Mouse (Mus musculus): ENCODE measurements around the gene Gm28635. TPM values are rescaled to one million over a fixed set of nuclear protein-coding genes. Genes with fewer than 3 reads are reported as not detected.
A peak's percentile ranks its signal among the peaks of the same experiment; 100 is the strongest.

Gene Gm28635
- polyA plus RNA-seq, 1 experiment from 2014 or later = not detected

DNA sequence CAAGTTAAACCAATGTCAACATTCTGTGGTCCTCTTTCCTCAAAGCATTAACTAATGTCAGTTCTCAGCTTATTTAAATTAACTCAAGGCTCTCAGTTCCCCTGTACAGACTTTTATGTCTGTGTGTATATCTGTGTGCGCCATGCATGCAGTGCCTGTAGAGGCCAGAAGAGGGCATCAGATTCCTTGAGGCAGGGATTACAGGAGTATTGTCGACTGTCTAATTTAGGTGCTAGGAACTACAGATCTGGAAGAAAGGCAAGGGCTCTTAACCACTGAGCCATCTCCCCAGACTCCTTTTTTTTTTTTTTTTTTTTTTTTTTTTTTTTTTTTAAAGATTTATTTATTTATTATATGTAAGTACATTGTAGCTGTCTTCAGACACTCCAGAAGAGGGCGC is 96.6 kb downstream of the Gm28635 start:
- no peak overlapping the region for H3K4me2 ChIP-seq (replicated peaks)
- no peaks in the 10 kb centered on the region for H3K4me1 ChIP-seq
- WGBS = 97% methylated on average over 2 of the region's 3 CpGs
- H3K9ac ChIP-seq = no peak overlapping the region
- no peak overlapping the region for H3K4me3 ChIP-seq (replicated peaks)
- H3K27me3 ChIP-seq = no peaks in the 10 kb centered on the region
- H3K9me3 ChIP-seq (replicated peaks) = no peaks in the 10 kb centered on the region
- H3K27ac ChIP-seq (replicated peaks) = no peak overlapping the region
- no peaks in the 10 kb centered on the region for H3K36me3 ChIP-seq
- ATAC-seq (ENCODE audit: insufficient number of reproducible peaks, low FRiP score, low TSS enrichment, low read depth) = no peak

GRCm38 (mm10) chr2:84579311-84579710 is 98.5 kb downstream of the Gm28635 start:
- H3K4me2 ChIP-seq (replicated peaks) = no peak overlapping the region
- H3K36me3 ChIP-seq = no peaks in the 10 kb centered on the region
- no peak overlapping the region for H3K9ac ChIP-seq
- ATAC-seq (ENCODE audit: insufficient number of reproducible peaks, low FRiP score, low TSS enrichment, low read depth) = no peak
- no peaks in the 10 kb centered on the region for H3K27me3 ChIP-seq
- H3K9me3 ChIP-seq (replicated peaks) = no peaks in the 10 kb centered on the region
- H3K4me1 ChIP-seq = no peaks in the 10 kb centered on the region
- no peak overlapping the region for H3K4me3 ChIP-seq (replicated peaks)
- 90% methylated on average over 2 of the region's 2 CpGs for whole genome bisulfite sequencing
- no peak overlapping the region for H3K27ac ChIP-seq (replicated peaks)

GRCm38 (mm10) chr2:84574130-84574529 is 103.7 kb downstream of the Gm28635 start:
- no peak overlapping the region for H3K27ac ChIP-seq (replicated peaks)
- 92% methylated on average over 4 of the region's 4 CpGs for WGBS
- no peak for ATAC-seq (ENCODE audit: insufficient number of reproducible peaks, low FRiP score, low TSS enrichment, low read depth)
- H3K4me1 ChIP-seq = no peaks in the 10 kb centered on the region
- no peak overlapping the region for H3K9ac ChIP-seq
- no peaks in the 10 kb centered on the region for H3K27me3 ChIP-seq
- no peaks in the 10 kb centered on the region for H3K36me3 ChIP-seq
- H3K9me3 ChIP-seq (replicated peaks) = no peaks in the 10 kb centered on the region
- H3K4me2 ChIP-seq (replicated peaks) = no peak overlapping the region
- no peak overlapping the region for H3K4me3 ChIP-seq (replicated peaks)

DNA sequence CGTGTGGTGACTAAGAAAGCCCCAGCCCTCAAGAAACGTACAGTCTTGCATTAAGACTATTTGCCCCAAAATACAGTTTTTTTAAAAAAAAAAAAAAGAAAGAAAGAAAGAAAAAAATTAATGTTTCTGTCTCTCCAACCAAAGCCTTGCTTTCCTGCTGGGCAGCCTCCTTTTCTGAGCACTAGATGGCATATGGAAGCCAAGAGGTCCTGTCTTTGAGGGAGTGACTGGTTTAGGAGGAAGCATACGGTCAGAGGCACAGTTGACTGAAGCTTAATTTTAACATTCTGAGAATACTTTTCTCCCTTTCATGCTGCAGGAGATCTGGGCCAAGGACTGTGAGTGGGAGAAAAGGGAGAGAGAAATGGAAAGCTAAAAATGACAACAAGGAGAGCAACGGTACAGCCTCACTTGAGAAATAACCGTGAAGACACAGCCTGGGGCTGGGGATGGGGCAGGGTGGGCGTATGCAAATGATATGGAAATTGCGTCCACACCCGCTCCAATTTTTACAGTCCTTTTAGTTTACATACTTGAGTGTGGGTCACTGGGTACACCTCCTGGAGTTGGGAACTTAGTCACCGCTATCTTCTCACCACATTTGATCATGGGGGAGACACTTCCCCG is 120.8 kb downstream of the Gm28635 start:
- no peak overlapping the region; the same call in 1 of the 2 replicates for H3K27ac ChIP-seq (replicated peaks)
- peak; percentile 54 for ATAC-seq (ENCODE audit: insufficient number of reproducible peaks, low FRiP score, low TSS enrichment, low read depth)
- H3K4me2 ChIP-seq (replicated peaks) = peak overlapping the region; percentile 32
- peak overlapping the region; percentile 13; the same call in 1 of the 2 replicates for H3K4me3 ChIP-seq (replicated peaks)
- H3K4me1 ChIP-seq = no peaks in the 10 kb centered on the region
- H3K9me3 ChIP-seq (replicated peaks) = no peaks in the 10 kb centered on the region
- 40% methylated on average over 10 of the region's 10 CpGs for WGBS
- no peaks in the 10 kb centered on the region for H3K36me3 ChIP-seq
- H3K9ac ChIP-seq = no peak overlapping the region
- H3K27me3 ChIP-seq = no peaks in the 10 kb centered on the region

Other genes starting within 250 kb of the Gm28635 start
- gene Tfpi, start 201.3 kb downstream of the Gm28635 start, polyA plus RNA-seq (2015; fragmentation: Nextera tagmentation; extraction: Ambion mirVana) = 24.6 and 27.0 TPM in 2 replicates
- 49.9 and 52.7 TPM in 2 replicates for gene Ctnnd1, start 27.3 kb downstream of the Gm28635 start, polyA plus RNA-seq (2015; fragmentation: Nextera tagmentation; extraction: Ambion mirVana)
- 0.16 and 0.27 TPM in 2 replicates for gene Btbd18, start 19.0 kb downstream of the Gm28635 start, polyA plus RNA-seq (2015; fragmentation: Nextera tagmentation; extraction: Ambion mirVana)
- 230 and 231 TPM in 2 replicates for gene Selenoh, start 7.3 kb downstream of the Gm28635 start, polyA plus RNA-seq (2015; fragmentation: Nextera tagmentation; extraction: Ambion mirVana)
- gene Med19, start 361 bp upstream of the Gm28635 start, polyA plus RNA-seq (2015; fragmentation: Nextera tagmentation; extraction: Ambion mirVana) = 31.3 and 34.0 TPM in 2 replicates
- gene Tmx2, start 1.1 kb upstream of the Gm28635 start, polyA plus RNA-seq (2015; fragmentation: Nextera tagmentation; extraction: Ambion mirVana) = 92.6 and 96.0 TPM in 2 replicates
- gene Zdhhc5, start 37.1 kb upstream of the Gm28635 start, polyA plus RNA-seq (2015; fragmentation: Nextera tagmentation; extraction: Ambion mirVana) = 28.1 and 28.9 TPM in 2 replicates
- gene Clp1, start 49.3 kb upstream of the Gm28635 start, polyA plus RNA-seq (2015; fragmentation: Nextera tagmentation; extraction: Ambion mirVana) = 27.9 and 29.1 TPM in 2 replicates
- gene Ypel4, start 56.0 kb upstream of the Gm28635 start, polyA plus RNA-seq (2015; fragmentation: Nextera tagmentation; extraction: Ambion mirVana) = 6.6 and 7.9 TPM in 2 replicates
- 7.0 and 9.0 TPM in 2 replicates for gene Gm19426, start 65.6 kb upstream of the Gm28635 start, polyA plus RNA-seq (2015; fragmentation: Nextera tagmentation; extraction: Ambion mirVana)
- gene Serping1, start 97.4 kb upstream of the Gm28635 start, polyA plus RNA-seq (2015; fragmentation: Nextera tagmentation; extraction: Ambion mirVana) = 40.0 and 48.0 TPM in 2 replicates
- gene Ube2l6, start 120.8 kb upstream of the Gm28635 start, polyA plus RNA-seq (2015; fragmentation: Nextera tagmentation; extraction: Ambion mirVana) = 35.3 and 36.7 TPM in 2 replicates
- 0.33 and 0.53 TPM in 2 replicates for gene Smtnl1, start 144.6 kb upstream of the Gm28635 start, polyA plus RNA-seq (2015; fragmentation: Nextera tagmentation; extraction: Ambion mirVana)
- gene Timm10, start 149.0 kb upstream of the Gm28635 start, polyA plus RNA-seq (2015; fragmentation: Nextera tagmentation; extraction: Ambion mirVana) = 45.7 and 49.7 TPM in 2 replicates
- gene Slc43a1, start 160.8 kb upstream of the Gm28635 start, polyA plus RNA-seq (2015; fragmentation: Nextera tagmentation; extraction: Ambion mirVana) = 13.7 and 15.8 TPM in 2 replicates
- 1.1 and 2.0 TPM in 2 replicates for gene Rtn4rl2, start 208.7 kb upstream of the Gm28635 start, polyA plus RNA-seq (2015; fragmentation: Nextera tagmentation; extraction: Ambion mirVana)